Mouse (Mus musculus) stomach, embryonic 16.5 days (tissue): Measurements from ENCODE around the gene H2afy2. TPM values are rescaled to one million over a fixed set of nuclear protein-coding genes. Genes with fewer than 3 reads are reported as not detected.

ENCODE experiments used
- ATAC-seq: fragments of 200-750 bp; cut with Nextera tagmentation; 2 replicates; pipeline ENCODE4 v1.8.0; 2017; ENCODE audit warnings: moderate number of reproducible peaks, moderate TSS enrichment; ENCODE audit not compliant: insufficient read depth, low FRiP score
- H3K27ac ChIP-seq: fragments of 300-500 bp; sonication (generic); 2 replicates; pipeline ENCODE4 v1.5.1; 2014; ENCODE audit warnings: low read length
- H3K27me3 ChIP-seq: fragments of 300-500 bp; sonication (generic); 2 replicates; pipeline ENCODE4 v1.6.1; 2014; ENCODE audit warnings: low read length, control low read depth, mixed read lengths; ENCODE audit not compliant: control insufficient read depth, insufficient read depth
- H3K36me3 ChIP-seq: fragments of 300-500 bp; sonication (generic); 2 replicates; pipeline ENCODE4 v1.6.1; 2014; ENCODE audit warnings: low read length; ENCODE audit not compliant: control insufficient read depth, insufficient read depth
- H3K4me1 ChIP-seq: fragments of 300-500 bp; sonication (generic); 2 replicates; pipeline ENCODE4 v1.6.1; 2014; ENCODE audit warnings: low read length, control low read depth, mixed read lengths; ENCODE audit not compliant: control insufficient read depth, insufficient read depth
- H3K4me2 ChIP-seq: fragments of 300-500 bp; sonication (generic); 2 replicates; pipeline ENCODE4 v1.6.1; 2014; ENCODE audit warnings: low read depth, low read length, mixed read lengths
- H3K4me3 ChIP-seq: fragments of 300-500 bp; sonication (generic); replicated peaks from 2 replicates; pipeline ENCODE4 v1.5.1; 2014; ENCODE audit warnings: mild to moderate bottlenecking, low read length
- H3K9ac ChIP-seq: fragments of 300-500 bp; sonication (generic); 2 replicates; pipeline ENCODE4 v1.6.1; 2014; ENCODE audit warnings: low read length
- H3K9me3 ChIP-seq: fragments of 300-500 bp; sonication (generic); replicated peaks from 2 replicates; pipeline ENCODE4 v1.6.1; 2016; ENCODE audit warnings: low read length, control low read depth; ENCODE audit not compliant: control insufficient read depth
- WGBS: fragments of 180-500 bp; shearing (Covaris S2); extraction: QIAGEN DNeasy Blood & Tissue Kit; methylation state at CpG from one replicate; pipeline ENCODE4 v1.1.7; 2014; 5-methylcytosine and 5-hydroxymethylcytosine counted together
- polyA plus RNA-seq: library from polyadenylated mRNA; unstranded; fragments of >200 nt; fragmentation: Nextera tagmentation; extraction: Ambion mirVana; gene quantifications from 2 replicates; pipeline ENCODE4 v1.2.1, GENCODE M21; 2015

H2afy2 gene
- polyA plus RNA-seq, 1 experiment from 2014 or later: 86.3 TPM

GRCm38 (mm10) chr10:61793015-61793414, 9.1 kb upstream of the H2afy2 start:
- ATAC-seq: no peak
- Histone ChIP-seq H3K27me3 (no peaks in the 10 kb centered on the region), H3K4me1 (peaks cover 10% of the 10 kb centered on the region), H3K9me3 (no peaks in the 10 kb centered on the region), H3K4me3 (no peak overlapping the region), H3K9ac (no peak overlapping the region), H3K4me2 (no peak overlapping the region), H3K36me3 (no peaks in the 10 kb centered on the region), H3K27ac (no peak overlapping the region)
- 59% methylated on average over 8 of the region's 8 CpGs for WGBS

GRCm38 (mm10) chr10:61788499-61788898, 4.6 kb upstream of the H2afy2 start:
- Histone ChIP-seq H3K27ac (no peak overlapping the region), H3K27me3 (no peaks in the 10 kb centered on the region), H3K4me2 (no peak overlapping the region), H3K4me3 (no peak overlapping the region), H3K4me1 (0 out of 2 replicates have a peak, but pooled peaks cover 4% of the 10 kb centered on the region), H3K9ac (no peak overlapping the region), H3K9me3 (no peaks in the 10 kb centered on the region), H3K36me3 (no peaks in the 10 kb centered on the region)
- ATAC-seq: no peak
- 91% methylated on average over 5 of the region's 5 CpGs for WGBS

DNA sequence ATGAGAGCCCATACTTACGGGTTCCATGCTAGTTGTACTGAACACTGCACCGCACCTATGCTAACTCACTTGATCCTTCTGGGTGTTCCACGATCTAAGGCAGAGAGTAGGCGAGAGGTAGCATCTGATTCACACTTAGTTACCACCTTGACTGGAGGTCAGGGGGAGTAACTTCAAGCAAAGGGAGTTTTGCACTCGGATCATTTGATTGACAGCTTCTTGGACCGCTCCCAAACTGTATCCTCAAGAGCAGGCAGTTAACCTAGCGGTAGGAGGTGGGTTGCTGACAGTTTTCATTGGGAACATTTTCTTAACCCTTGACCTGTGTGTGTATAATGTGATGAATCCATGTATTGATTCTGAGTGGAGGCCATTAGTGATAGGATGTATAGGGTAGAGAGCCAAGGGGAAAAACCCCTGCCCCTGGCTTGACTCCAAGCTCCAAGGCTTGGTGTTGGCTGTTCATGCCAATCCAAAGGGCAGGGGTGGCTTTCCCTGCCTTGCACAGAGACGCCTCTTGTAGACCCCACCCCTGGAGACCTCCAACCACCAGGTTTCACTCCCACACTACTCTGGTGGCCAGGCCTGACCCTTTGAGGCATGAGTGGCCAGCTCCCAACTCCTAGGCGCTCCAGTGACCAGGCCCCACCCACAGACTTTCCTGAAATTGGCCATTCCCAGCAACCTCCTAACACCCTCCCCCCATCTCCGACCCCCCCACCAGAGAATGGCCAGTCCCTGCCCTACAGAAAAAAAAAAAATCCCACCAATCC, 3.8 kb upstream of the H2afy2 start:
- peaks cover 5% of the 10 kb centered on the region; the same call in 1 of the 2 replicates for H3K4me1 ChIP-seq
- H3K27me3 ChIP-seq: no peaks in the 10 kb centered on the region
- H3K36me3 ChIP-seq: no peaks in the 10 kb centered on the region
- WGBS: 80% methylated on average over 10 of the region's 10 CpGs
- no peaks in the 10 kb centered on the region for H3K9me3 ChIP-seq
- H3K9ac ChIP-seq: no peak overlapping the region
- no peak overlapping the region for H3K4me3 ChIP-seq
- H3K27ac ChIP-seq: no peak overlapping the region
- no peak overlapping the region for H3K4me2 ChIP-seq
- ATAC-seq: no peak

GRCm38 (mm10) chr10:61784414-61784813, 467 bp upstream of the H2afy2 start:
- Histone ChIP-seq H3K36me3 (no peaks in the 10 kb centered on the region), H3K4me3 (peak overlapping the region; percentile 75), H3K4me1 (peaks cover 12% of the 10 kb centered on the region), H3K27me3 (no peaks in the 10 kb centered on the region), H3K9ac (peak overlapping the region; percentile 97; the same call in 1 of the 2 replicates), H3K4me2 (peak overlapping the region; percentile 81), H3K9me3 (no peaks in the 10 kb centered on the region), H3K27ac (peak overlapping the region; percentile 88; the same call in 1 of the 2 replicates)
- no peak for ATAC-seq
- 28% methylated on average over 10 of the region's 10 CpGs for WGBS

- Histone ChIP-seq H3K27me3 (no peaks in the 10 kb centered on the region), H3K4me3 (peak overlapping the region; percentile 75), H3K27ac (peak overlapping the region; percentile 88), H3K4me2 (peak overlapping the region; percentile 81), H3K4me1 (peaks cover 12% of the 10 kb centered on the region), H3K9me3 (no peaks in the 10 kb centered on the region), H3K36me3 (no peaks in the 10 kb centered on the region), H3K9ac (peak overlapping the region; percentile 97)
- under 1% methylated on average over 72 of the region's 74 CpGs for WGBS
- ATAC-seq: peak; percentile 57
These were observed 942 bp downstream of the H2afy2 start for GRCm38 (mm10) chr10:61782799-61783611.

DNA sequence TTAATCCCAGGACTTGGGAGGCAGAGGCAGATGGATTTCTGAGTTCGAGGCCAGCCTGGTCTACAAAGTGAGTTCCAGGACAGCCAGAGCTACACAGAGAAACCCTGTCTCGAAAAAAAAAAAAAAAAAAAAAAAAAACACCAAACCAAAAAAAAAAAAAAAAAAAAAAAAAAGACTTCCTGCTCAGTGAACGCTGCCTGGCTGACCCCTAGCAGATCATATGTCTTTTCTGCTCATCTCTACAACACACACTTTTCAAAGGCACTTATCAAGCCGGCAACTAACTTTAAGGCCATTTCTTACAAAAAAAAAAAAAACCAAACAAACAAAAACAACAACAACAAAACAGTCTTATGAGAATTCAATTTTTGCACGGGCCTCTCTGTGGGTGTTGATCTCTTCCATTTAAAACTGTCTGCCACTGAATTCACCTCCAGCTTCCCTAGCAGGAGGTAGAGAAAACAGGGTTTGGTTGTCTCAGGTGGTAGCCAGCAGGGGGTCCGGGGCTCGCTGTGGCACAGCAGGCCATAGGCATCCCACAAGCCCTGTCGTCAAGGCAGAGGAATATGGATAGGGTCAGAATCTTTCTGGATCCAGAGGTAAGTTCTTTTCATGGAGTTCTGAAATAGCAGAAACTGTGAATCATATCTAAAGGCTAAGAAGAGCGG, 2.4 kb downstream of the H2afy2 start:
- Histone ChIP-seq H3K9ac (no peak overlapping the region; the same call in 1 of the 2 replicates), H3K27ac (peak overlapping the region; percentile 88; the same call in 1 of the 2 replicates), H3K4me1 (peaks cover 9% of the 10 kb centered on the region), H3K27me3 (no peaks in the 10 kb centered on the region), H3K4me3 (no peak overlapping the region), H3K36me3 (no peaks in the 10 kb centered on the region), H3K9me3 (no peaks in the 10 kb centered on the region), H3K4me2 (peak overlapping the region; percentile 81; the same call in 1 of the 2 replicates)
- no peak for ATAC-seq
- WGBS: 31% methylated on average over 8 of the region's 9 CpGs

DNA sequence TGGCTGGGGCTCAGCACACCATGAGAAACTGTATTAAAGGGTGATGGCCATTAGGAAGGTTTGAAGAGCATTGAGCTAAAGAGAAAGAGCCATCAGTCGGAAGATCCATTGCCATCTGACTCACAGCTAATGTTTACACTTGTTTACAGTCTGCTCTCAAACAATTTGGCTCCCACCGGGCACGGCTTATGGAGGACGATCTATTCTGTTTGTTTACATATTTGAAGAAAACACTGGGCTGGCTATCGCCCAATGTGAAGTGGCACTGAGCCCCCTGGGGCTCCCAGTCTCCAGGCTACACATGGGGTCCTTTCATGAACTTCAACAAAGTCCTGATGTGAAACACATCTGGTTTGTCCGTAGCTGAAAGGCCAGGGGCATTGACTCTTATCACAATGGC, 17.1 kb downstream of the H2afy2 start:
- no peaks in the 10 kb centered on the region for H3K27me3 ChIP-seq
- no peaks in the 10 kb centered on the region for H3K36me3 ChIP-seq
- H3K9me3 ChIP-seq: no peaks in the 10 kb centered on the region
- H3K4me3 ChIP-seq: no peak overlapping the region
- 27% methylated on average over 6 of the region's 6 CpGs for WGBS
- peaks cover 7% of the 10 kb centered on the region; the same call in 1 of the 2 replicates for H3K4me1 ChIP-seq
- peak overlapping the region; percentile 11; the same call in 1 of the 2 replicates for H3K27ac ChIP-seq
- no peak overlapping the region for H3K9ac ChIP-seq
- H3K4me2 ChIP-seq: no peak overlapping the region
- no peak for ATAC-seq

DNA sequence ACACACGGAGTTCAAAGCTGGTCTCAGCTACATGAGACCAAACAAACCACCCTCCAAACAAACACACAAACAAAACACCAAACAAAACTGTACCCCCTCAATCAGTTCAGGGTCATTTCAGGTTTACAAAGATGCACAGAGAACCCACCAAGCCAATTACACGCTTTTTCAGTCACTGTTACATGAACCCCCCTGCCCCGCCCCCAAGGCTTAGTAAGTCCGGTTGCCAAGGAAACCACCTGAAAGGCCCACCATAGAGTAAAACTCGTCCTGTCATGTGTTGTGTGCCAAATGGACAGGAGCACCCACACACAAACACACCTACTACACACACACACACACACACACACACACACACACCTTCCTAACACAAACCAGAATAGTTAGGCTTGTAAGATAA, 18.4 kb downstream of the H2afy2 start:
- Histone ChIP-seq H3K36me3 (no peaks in the 10 kb centered on the region), H3K4me1 (peaks cover 7% of the 10 kb centered on the region; the same call in 1 of the 2 replicates), H3K4me3 (no peak overlapping the region), H3K9ac (no peak overlapping the region), H3K4me2 (no peak overlapping the region), H3K27me3 (no peaks in the 10 kb centered on the region), H3K27ac (no peak overlapping the region), H3K9me3 (no peaks in the 10 kb centered on the region)
- ATAC-seq: no peak
- WGBS: 59% methylated on average over 5 of the region's 5 CpGs
